Mouse (Mus musculus) brain, embryonic 14.5 days (tissue): ENCODE results near the gene Tpst2.

Experiments
- CTCF ChIP-seq: fragments of 200-500 bp; IDR thresholded peaks from 2 replicates; pipeline ENCODE4 v1.5.1; 2012; ENCODE audit warnings: inconsistent platforms, mild to moderate bottlenecking, moderate library complexity, borderline replicate concordance; ENCODE audit not compliant: insufficient read depth, insufficient read length; ENCODE audit errors: extremely low read depth
- POLR2A ChIP-seq: fragments of 200-500 bp; IDR thresholded peaks from 2 replicates; pipeline ENCODE4 v1.6.1; 2012; ENCODE audit warnings: mild to moderate bottlenecking, inconsistent platforms, borderline replicate concordance; ENCODE audit not compliant: poor library complexity, insufficient read depth, insufficient read length, severe bottlenecking; ENCODE audit errors: extremely low read depth

- TF ChIP-seq CTCF = peak; percentile 77
- TF ChIP-seq POLR2A = no peak
Observed at GRCm38 (mm10) chr5:112335473-112335872, 59.0 kb downstream of the Tpst2 start.
